Mouse (Mus musculus): ENCODE data around the gene Elavl3. TPM values are rescaled to one million over a fixed set of nuclear protein-coding genes. Genes with fewer than 3 reads are reported as not detected.

Elavl3 gene
- polyA plus RNA-seq, 1 experiment from 2014 or later, result 2.5 TPM

GRCm38 (mm10) chr9:22057031-22057517 lies 5.3 kb upstream of the Elavl3 start:
- no peak overlapping the region for H3K9ac ChIP-seq
- no peak overlapping the region for H3K27ac ChIP-seq
- 90% methylated on average over 9 of the region's 9 CpGs for WGBS
- peaks cover 5% of the 10 kb centered on the region; the same call in 1 of the 2 replicates for H3K4me1 ChIP-seq
- H3K4me2 ChIP-seq, result no peak overlapping the region
- no peak overlapping the region for H3K4me3 ChIP-seq
- peaks cover 45% of the 10 kb centered on the region for H3K27me3 ChIP-seq
- peaks cover 35% of the 10 kb centered on the region for H3K36me3 ChIP-seq
- no peak for ATAC-seq (ENCODE audit: insufficient number of reproducible peaks, insufficient read depth, low FRiP score, low TSS enrichment, low read depth)
- peaks cover 2% of the 10 kb centered on the region; the same call in 1 of the 2 replicates for H3K9me3 ChIP-seq

- peaks cover 11% of the 10 kb centered on the region for H3K4me1 ChIP-seq
- peaks cover 2% of the 10 kb centered on the region; the same call in 1 of the 2 replicates for H3K9me3 ChIP-seq
- H3K27me3 ChIP-seq, result peaks cover 52% of the 10 kb centered on the region
- peaks cover 29% of the 10 kb centered on the region for H3K36me3 ChIP-seq
- WGBS, result 75% methylated on average over 9 of the region's 9 CpGs
- H3K9ac ChIP-seq, result no peak overlapping the region
- H3K4me3 ChIP-seq, result no peak overlapping the region
- H3K4me2 ChIP-seq, result no peak overlapping the region
- no peak for ATAC-seq (ENCODE audit: insufficient number of reproducible peaks, insufficient read depth, low FRiP score, low TSS enrichment, low read depth)
- no peak overlapping the region for H3K27ac ChIP-seq
Observed at GRCm38 (mm10) chr9:22056303-22056910, 4.6 kb upstream of the Elavl3 start.

- Histone ChIP-seq H3K27me3 (peaks cover 59% of the 10 kb centered on the region), H3K9ac (0 out of 2 replicates have a peak overlapping the region, but pooled peaks have one; percentile 6), H3K4me3 (no peak overlapping the region), H3K27ac (no peak overlapping the region), H3K4me2 (no peak overlapping the region), H3K9me3 (peaks cover 2% of the 10 kb centered on the region; the same call in 1 of the 2 replicates), H3K36me3 (peaks cover 25% of the 10 kb centered on the region), H3K4me1 (peaks cover 18% of the 10 kb centered on the region)
- WGBS, result 33% methylated on average over 29 of the region's 29 CpGs
- ATAC-seq (ENCODE audit: insufficient number of reproducible peaks, insufficient read depth, low FRiP score, low TSS enrichment, low read depth), result no peak
Observed at GRCm38 (mm10) chr9:22055713-22056112, 3.9 kb upstream of the Elavl3 start.

- Histone ChIP-seq H3K4me3 (no peak overlapping the region), H3K4me2 (peak overlapping the region; percentile 29), H3K9ac (no peak overlapping the region), H3K4me1 (peaks cover 24% of the 10 kb centered on the region), H3K27ac (no peak overlapping the region), H3K27me3 (peaks cover 71% of the 10 kb centered on the region), H3K36me3 (peaks cover 22% of the 10 kb centered on the region), H3K9me3 (peaks cover 1% of the 10 kb centered on the region; the same call in 1 of the 2 replicates)
- ATAC-seq (ENCODE audit: insufficient number of reproducible peaks, insufficient read depth, low FRiP score, low TSS enrichment, low read depth), result 0 out of 2 replicates have a peak, but pooled peaks have one; percentile 13
- WGBS, result 3% methylated on average over 32 of the region's 32 CpGs
Observed at GRCm38 (mm10) chr9:22054411-22055076, 2.7 kb upstream of the Elavl3 start.

GRCm38 (mm10) chr9:22053657-22054056 lies 1.8 kb upstream of the Elavl3 start:
- H3K27me3 ChIP-seq, result peaks cover 79% of the 10 kb centered on the region
- H3K9ac ChIP-seq, result no peak overlapping the region
- no peak overlapping the region for H3K4me2 ChIP-seq
- H3K9me3 ChIP-seq, result no peaks in the 10 kb centered on the region
- 24% methylated on average over 6 of the region's 7 CpGs for WGBS
- H3K4me3 ChIP-seq, result no peak overlapping the region
- H3K4me1 ChIP-seq, result peaks cover 24% of the 10 kb centered on the region
- peaks cover 16% of the 10 kb centered on the region for H3K36me3 ChIP-seq
- ATAC-seq (ENCODE audit: insufficient number of reproducible peaks, insufficient read depth, low FRiP score, low TSS enrichment, low read depth), result no peak
- no peak overlapping the region for H3K27ac ChIP-seq

GRCm38 (mm10) chr9:22051161-22051957 lies 464 bp downstream of the Elavl3 start:
- H3K27me3 ChIP-seq, result peaks cover 91% of the 10 kb centered on the region
- peak overlapping the region; percentile 71 for H3K4me2 ChIP-seq
- H3K4me1 ChIP-seq, result peaks cover 24% of the 10 kb centered on the region
- no peaks in the 10 kb centered on the region for H3K9me3 ChIP-seq
- H3K27ac ChIP-seq, result no peak overlapping the region
- peak overlapping the region; percentile 42 for H3K4me3 ChIP-seq
- 1% methylated on average over 62 of the region's 67 CpGs for WGBS
- H3K36me3 ChIP-seq, result no peaks in the 10 kb centered on the region
- no peak for ATAC-seq (ENCODE audit: insufficient number of reproducible peaks, insufficient read depth, low FRiP score, low TSS enrichment, low read depth)
- H3K9ac ChIP-seq, result peak overlapping the region; percentile 32; the same call in 1 of the 2 replicates

GRCm38 (mm10) chr9:22050351-22050889 lies 1.4 kb downstream of the Elavl3 start:
- WGBS, result 1% methylated on average over 41 of the region's 43 CpGs
- ATAC-seq (ENCODE audit: insufficient number of reproducible peaks, insufficient read depth, low FRiP score, low TSS enrichment, low read depth), result no peak; the same call in 1 of the 2 replicates

GRCm38 (mm10) chr9:22049721-22050270 lies 2.0 kb downstream of the Elavl3 start:
- Histone ChIP-seq H3K27ac (no peak overlapping the region), H3K36me3 (no peaks in the 10 kb centered on the region), H3K4me2 (peak overlapping the region; percentile 71; the same call in 1 of the 2 replicates), H3K27me3 (peaks cover 76% of the 10 kb centered on the region), H3K4me1 (peaks cover 24% of the 10 kb centered on the region), H3K4me3 (peak overlapping the region; percentile 42; the same call in 1 of the 2 replicates), H3K9me3 (no peaks in the 10 kb centered on the region), H3K9ac (no peak overlapping the region)
- 36% methylated on average over 4 of the region's 4 CpGs for WGBS
- ATAC-seq (ENCODE audit: insufficient number of reproducible peaks, insufficient read depth, low FRiP score, low TSS enrichment, low read depth), result no peak

More at GRCm38 (mm10) chr9:22050351-22050889, 1.4 kb downstream of the Elavl3 start:
- peak overlapping the region; percentile 71 for H3K4me2 ChIP-seq
- H3K9ac ChIP-seq, result 0 out of 2 replicates have a peak overlapping the region, but pooled peaks have one; percentile 32
- peak overlapping the region; percentile 42 for H3K4me3 ChIP-seq
- peaks cover 82% of the 10 kb centered on the region for H3K27me3 ChIP-seq
- H3K36me3 ChIP-seq, result no peaks in the 10 kb centered on the region
- no peaks in the 10 kb centered on the region for H3K9me3 ChIP-seq
- H3K4me1 ChIP-seq, result peaks cover 24% of the 10 kb centered on the region
- H3K27ac ChIP-seq, result no peak overlapping the region

GRCm38 (mm10) chr9:22049315-22049714 lies 2.5 kb downstream of the Elavl3 start:
- H3K4me2 ChIP-seq, result no peak overlapping the region
- no peak for ATAC-seq (ENCODE audit: insufficient number of reproducible peaks, insufficient read depth, low FRiP score, low TSS enrichment, low read depth)
- H3K9me3 ChIP-seq, result no peaks in the 10 kb centered on the region
- no peaks in the 10 kb centered on the region for H3K36me3 ChIP-seq
- 60% methylated on average over 11 of the region's 11 CpGs for WGBS
- H3K4me3 ChIP-seq, result no peak overlapping the region
- no peak overlapping the region for H3K9ac ChIP-seq
- peaks cover 71% of the 10 kb centered on the region for H3K27me3 ChIP-seq
- peaks cover 20% of the 10 kb centered on the region for H3K4me1 ChIP-seq
- H3K27ac ChIP-seq, result no peak overlapping the region

- Histone ChIP-seq H3K4me3 (no peak overlapping the region), H3K27me3 (peaks cover 52% of the 10 kb centered on the region), H3K4me2 (no peak overlapping the region), H3K4me1 (peaks cover 19% of the 10 kb centered on the region), H3K36me3 (no peaks in the 10 kb centered on the region), H3K9me3 (no peaks in the 10 kb centered on the region), H3K27ac (no peak overlapping the region), H3K9ac (no peak overlapping the region)
- ATAC-seq (ENCODE audit: insufficient number of reproducible peaks, insufficient read depth, low FRiP score, low TSS enrichment, low read depth), result no peak
- 54% methylated on average over 9 of the region's 9 CpGs for WGBS
Observed at GRCm38 (mm10) chr9:22047329-22047728, 4.5 kb downstream of the Elavl3 start.

GRCm38 (mm10) chr9:22041832-22042231 lies 10.0 kb downstream of the Elavl3 start:
- Histone ChIP-seq H3K27me3 (no peaks in the 10 kb centered on the region), H3K9me3 (no peaks in the 10 kb centered on the region), H3K27ac (no peak overlapping the region), H3K4me2 (no peak overlapping the region), H3K4me3 (no peak overlapping the region), H3K9ac (no peak overlapping the region), H3K4me1 (no peaks in the 10 kb centered on the region), H3K36me3 (no peaks in the 10 kb centered on the region)
- WGBS, result 69% methylated on average over 2 of the region's 2 CpGs
- no peak for ATAC-seq (ENCODE audit: insufficient number of reproducible peaks, insufficient read depth, low FRiP score, low TSS enrichment, low read depth)
